Comparison of ENCODE assay signal across 8 mouse cellular contexts in genomic region chr6:121185232-121185631, GRCm38 (mm10). TPM values are rescaled to one million over a fixed set of nuclear protein-coding genes. Genes with fewer than 3 reads are reported as not detected.
A peak's percentile ranks its signal among the peaks of the same experiment; 100 is the strongest.
DNase-seq lines count a peak whose midpoint lies in the region; ATAC-seq and TF ChIP-seq lines count a peak whose summit lies in the region.

No protein-coding gene starts in this region.

- H3K9me3 ChIP-seq in ES-Bruce4 (replicated peaks; ENCODE audit: control insufficient read depth, insufficient read depth, low read length, poor library complexity, severe bottlenecking) = no peaks in the 10 kb centered on the region
- H3K9me3 ChIP-seq in hindbrain, embryonic 15.5 days = no peaks in the 10 kb centered on the region

- peak overlapping the region; percentile 1; the same call in 1 of the 2 replicates for H3K27ac ChIP-seq in gastrocnemius, adult 2 months
- no peak overlapping the region for H3K27ac ChIP-seq in ES-Bruce4 (ENCODE audit: insufficient read depth, low read length)
- no peak overlapping the region for H3K27ac ChIP-seq in hindbrain, embryonic 15.5 days (replicated peaks)

- no peaks in the 10 kb centered on the region for H3K4me1 ChIP-seq in ES-Bruce4 (ENCODE audit: control insufficient read depth, insufficient read depth, low read length)
- peaks cover 27% of the 10 kb centered on the region for H3K4me1 ChIP-seq in hindbrain, embryonic 15.5 days (replicated peaks)

- no peaks in the 10 kb centered on the region for H3K27me3 ChIP-seq in ES-Bruce4 (ENCODE audit: control insufficient read depth, insufficient read depth, low read length, poor library complexity, severe bottlenecking)
- H3K27me3 ChIP-seq in hindbrain, embryonic 15.5 days = no peaks in the 10 kb centered on the region

- H3K9ac ChIP-seq in ES-Bruce4 (ENCODE audit: low read depth, poor library complexity, severe bottlenecking) = peak overlapping the region; percentile 19; the same call in 1 of the 2 replicates
- H3K9ac ChIP-seq in hindbrain, embryonic 15.5 days = peak overlapping the region; percentile 34; the same call in 1 of the 2 replicates

- H3K4me3 ChIP-seq in gastrocnemius, adult 2 months = peak overlapping the region; percentile 76
- H3K4me3 ChIP-seq in ES-Bruce4 (ENCODE audit: low read depth, low read length) = no peak overlapping the region
- peak overlapping the region; percentile 59 for H3K4me3 ChIP-seq in hindbrain, embryonic 15.5 days

- no peak for DNase-seq in gastrocnemius, adult 2 months
- DNase-seq in gastrocnemius, postnatal 10 days = no peak
- peak; percentile 31 for DNase-seq in lung, postnatal 25 days (ENCODE audit: low spot score)
- no peak for DNase-seq in retina, postnatal 1 day
- no peak for DNase-seq in adrenal gland, adult (ENCODE audit: inconsistent age in 2 of 2, low spot score in 1 of 2)

- intact Hi-C loops in gastrocnemius, adult 2 months (cut with DNase I) = loop anchor here (5.0 kb wide), 1 partner anchor 87 kb away; no protein-coding TSS in a partner anchor

- TF ChIP-seq CTCF in gastrocnemius, adult 2 months (IDR thresholded peaks at IDR 0.05) = no peak
- TF ChIP-seq CTCF in ES-Bruce4 (IDR thresholded peaks at IDR 0.05; ENCODE audit: low read depth, low read length) = no peak

- 87% methylated on average over 8 of the region's 8 CpGs for WGBS in hindbrain, embryonic 15.5 days

- ATAC-seq in hindbrain, embryonic 15.5 days (ENCODE audit: low FRiP score, low read depth) = no peak
- ATAC-seq in cerebellum, adult (ENCODE audit: insufficient number of reproducible peaks, low FRiP score, low TSS enrichment) = no peak

- TF ChIP-seq POLR2A in ES-Bruce4 (IDR thresholded peaks at IDR 0.05; ENCODE audit: insufficient read depth, low read length) = no peak

- peak overlapping the region; percentile 91 for H3K4me2 ChIP-seq in hindbrain, embryonic 15.5 days

- peaks cover 3% of the 10 kb centered on the region; the same call in 1 of the 2 replicates for H3K36me3 ChIP-seq in ES-Bruce4 (ENCODE audit: control insufficient read depth, insufficient read depth, low read length, poor library complexity, severe bottlenecking)
- H3K36me3 ChIP-seq in hindbrain, embryonic 15.5 days = peaks cover 27% of the 10 kb centered on the region

- no peak for TF ChIP-seq EP300 in ES-Bruce4 (IDR thresholded peaks at IDR 0.05; ENCODE audit: insufficient read depth, low read depth, low read length)

RNA-seq across cellular contexts. Expression of gene Pex26, which starts 1.8 kb away (rescaled TPM):
- 1 to 10 TPM; 3.5 to 3.8 TPM for total RNA-seq in gastrocnemius, adult 2 months (2021)
- 1 to 10 TPM; 4.0 TPM for total RNA-seq in gastrocnemius, postnatal 10 days (2021)
- 9.7 and 10.7 TPM in 2 replicates for polyA plus RNA-seq in ES-Bruce4 (2011; ENCODE audit: insufficient read depth, insufficient read length, low read depth, missing spikeins)
- polyA plus RNA-seq in hindbrain, embryonic 15.5 days (2015; fragmentation: Nextera tagmentation; extraction: Ambion mirVana) = 15.1 and 16.0 TPM in 2 replicates

RNA-seq across cellular contexts. Expression of gene Tuba8, which starts 25.3 kb away (rescaled TPM):
- 100 to 1,000 TPM; 201 to 248 TPM for total RNA-seq in gastrocnemius, adult 2 months (2021)
- total RNA-seq in gastrocnemius, postnatal 10 days (2021) = 100 to 1,000 TPM; 160 to 206 TPM
- polyA plus RNA-seq in ES-Bruce4 (2011; ENCODE audit: insufficient read depth, insufficient read length, low read depth, missing spikeins) = 1.2 and 2.3 TPM in 2 replicates
- 0.87 and 0.96 TPM in 2 replicates for polyA plus RNA-seq in hindbrain, embryonic 15.5 days (2015; fragmentation: Nextera tagmentation; extraction: Ambion mirVana)

RNA-seq across cellular contexts. Expression of gene Mical3, which starts 54.4 kb away (rescaled TPM):
- 10 to 100 TPM; 53.3 to 71.9 TPM for total RNA-seq in gastrocnemius, adult 2 months (2021)
- total RNA-seq in gastrocnemius, postnatal 10 days (2021) = 10 to 100 TPM; 65.2 to 82.4 TPM
- 43.5 and 49.0 TPM in 2 replicates for polyA plus RNA-seq in ES-Bruce4 (2011; ENCODE audit: insufficient read depth, insufficient read length, low read depth, missing spikeins)
- polyA plus RNA-seq in hindbrain, embryonic 15.5 days (2015; fragmentation: Nextera tagmentation; extraction: Ambion mirVana) = 34.4 and 37.2 TPM in 2 replicates
